Mouse (Mus musculus) stomach, embryonic 14.5 days (tissue): ENCODE measurements around the gene Cmtm4. TPM values are rescaled to one million over a fixed set of nuclear protein-coding genes. Genes with fewer than 3 reads are reported as not detected.
A peak's percentile ranks its signal among the peaks of the same experiment; 100 is the strongest.

Experiments used
- ATAC-seq: fragments of 200-750 bp; cut with Nextera tagmentation; 2 replicates; pipeline ENCODE4 v1.8.0; 2017; ENCODE audit warnings: low read depth, moderate TSS enrichment; ENCODE audit not compliant: insufficient number of reproducible peaks, insufficient read depth, low FRiP score
- H3K27ac ChIP-seq: fragments of 300-500 bp; sonication (generic); 2 replicates; pipeline ENCODE4 v1.5.1; 2014; ENCODE audit warnings: mild to moderate bottlenecking, low read length, moderate library complexity, mixed read lengths
- H3K27me3 ChIP-seq: fragments of 300-500 bp; sonication (generic); 2 replicates; pipeline ENCODE4 v1.6.1; 2014; ENCODE audit warnings: low read length, control low read depth, mixed read lengths; ENCODE audit not compliant: control insufficient read depth, insufficient read depth
- H3K36me3 ChIP-seq: fragments of 300-500 bp; sonication (generic); 2 replicates; pipeline ENCODE4 v1.6.1; 2014; ENCODE audit warnings: mild to moderate bottlenecking, control low read depth, low read length, moderate library complexity, mixed read lengths; ENCODE audit not compliant: control insufficient read depth, insufficient read depth
- H3K4me1 ChIP-seq: fragments of 300-500 bp; sonication (generic); 2 replicates; pipeline ENCODE4 v1.6.1; 2014; ENCODE audit warnings: low read length, control low read depth, mixed read lengths; ENCODE audit not compliant: control insufficient read depth, insufficient read depth
- H3K4me2 ChIP-seq: fragments of 300-500 bp; sonication (generic); replicated peaks from 2 replicates; pipeline ENCODE4 v1.6.1; 2014; ENCODE audit warnings: low read depth, low read length, control low read depth
- H3K4me3 ChIP-seq: fragments of 300-500 bp; sonication (generic); 2 replicates; pipeline ENCODE4 v1.5.1; 2014; ENCODE audit warnings: low read depth, low read length, control low read depth
- H3K9ac ChIP-seq: fragments of 300-500 bp; sonication (generic); replicated peaks from 2 replicates; pipeline ENCODE4 v1.6.1; 2014; ENCODE audit warnings: low read depth, mild to moderate bottlenecking, control low read depth, low read length, moderate library complexity, mixed read lengths
- H3K9me3 ChIP-seq: fragments of 300-500 bp; sonication (generic); 2 replicates; pipeline ENCODE4 v1.6.1; 2016; ENCODE audit warnings: low read depth, low read length, control low read depth; ENCODE audit not compliant: control insufficient read depth
- WGBS: fragments of 180-500 bp; shearing (Covaris S2); extraction: QIAGEN DNeasy Blood & Tissue Kit; methylation state at CpG from one replicate; pipeline ENCODE4 v1.1.7; 2014; 5-methylcytosine and 5-hydroxymethylcytosine counted together
- polyA plus RNA-seq: library from polyadenylated mRNA; unstranded; fragments of >200 nt; fragmentation: Nextera tagmentation; extraction: Ambion mirVana; gene quantifications from 2 replicates; pipeline ENCODE4 v1.2.1, GENCODE M21; 2014

Gene Cmtm4
- polyA plus RNA-seq, 1 experiment from 2014 or later, result 6.4 TPM

GRCm38 (mm10) chr8:104422313-104422712 lies 26.7 kb upstream of the Cmtm4 start:
- H3K27me3 ChIP-seq, result no peaks in the 10 kb centered on the region

GRCm38 (mm10) chr8:104416022-104416421 lies 20.4 kb upstream of the Cmtm4 start:
- Histone ChIP-seq H3K4me2 (no peak overlapping the region), H3K9me3 (no peaks in the 10 kb centered on the region), H3K9ac (no peak overlapping the region), H3K36me3 (peaks cover 30% of the 10 kb centered on the region), H3K27me3 (no peaks in the 10 kb centered on the region), H3K4me1 (peaks cover 8% of the 10 kb centered on the region; the same call in 1 of the 2 replicates), H3K27ac (no peak overlapping the region), H3K4me3 (no peak overlapping the region)
- WGBS, result 83% methylated on average over 6 of the region's 6 CpGs
- ATAC-seq, result no peak

More at GRCm38 (mm10) chr8:104422313-104422712, 26.7 kb upstream of the Cmtm4 start:
- no peaks in the 10 kb centered on the region for H3K9me3 ChIP-seq
- no peak for ATAC-seq
- no peaks in the 10 kb centered on the region for H3K4me1 ChIP-seq
- H3K36me3 ChIP-seq, result peaks cover 82% of the 10 kb centered on the region
- H3K4me2 ChIP-seq, result no peak overlapping the region
- WGBS, result 84% methylated on average over 6 of the region's 6 CpGs
- no peak overlapping the region for H3K9ac ChIP-seq
- H3K27ac ChIP-seq, result no peak overlapping the region
- no peak overlapping the region for H3K4me3 ChIP-seq

- H3K27ac ChIP-seq, result no peak overlapping the region; the same call in 1 of the 2 replicates
- no peak overlapping the region for H3K4me2 ChIP-seq
- H3K9ac ChIP-seq, result no peak overlapping the region
- ATAC-seq, result no peak
- no peaks in the 10 kb centered on the region for H3K9me3 ChIP-seq
- H3K36me3 ChIP-seq, result peaks cover 13% of the 10 kb centered on the region
- peaks cover 8% of the 10 kb centered on the region; the same call in 1 of the 2 replicates for H3K4me1 ChIP-seq
- WGBS, result 48% methylated on average over 3 of the region's 3 CpGs
- H3K4me3 ChIP-seq, result no peak overlapping the region
- H3K27me3 ChIP-seq, result no peaks in the 10 kb centered on the region
Measured at GRCm38 (mm10) chr8:104414204-104414603, 18.6 kb upstream of the Cmtm4 start.

- H3K27ac ChIP-seq, result peak overlapping the region; percentile 33; the same call in 1 of the 2 replicates
- no peaks in the 10 kb centered on the region for H3K27me3 ChIP-seq
- H3K4me3 ChIP-seq, result no peak overlapping the region
- H3K4me1 ChIP-seq, result peaks cover 8% of the 10 kb centered on the region; the same call in 1 of the 2 replicates
- WGBS, result 74% methylated on average over 4 of the region's 4 CpGs
- peaks cover 11% of the 10 kb centered on the region for H3K36me3 ChIP-seq
- H3K9ac ChIP-seq, result no peak overlapping the region
- H3K9me3 ChIP-seq, result no peaks in the 10 kb centered on the region
- no peak overlapping the region for H3K4me2 ChIP-seq
- no peak for ATAC-seq
Measured at GRCm38 (mm10) chr8:104413770-104414169, 18.2 kb upstream of the Cmtm4 start.

- no peak overlapping the region for H3K9ac ChIP-seq
- no peak overlapping the region for H3K4me2 ChIP-seq
Measured at GRCm38 (mm10) chr8:104412805-104413532, 17.4 kb upstream of the Cmtm4 start.

GRCm38 (mm10) chr8:104411972-104412371 lies 16.4 kb upstream of the Cmtm4 start:
- Histone ChIP-seq H3K27me3 (no peaks in the 10 kb centered on the region), H3K4me2 (no peak overlapping the region), H3K36me3 (no peaks in the 10 kb centered on the region; the same call in 1 of the 2 replicates), H3K9me3 (no peaks in the 10 kb centered on the region), H3K9ac (no peak overlapping the region), H3K27ac (no peak overlapping the region), H3K4me3 (no peak overlapping the region), H3K4me1 (peaks cover 8% of the 10 kb centered on the region; the same call in 1 of the 2 replicates)
- no peak for ATAC-seq
- 70% methylated on average over 3 of the region's 3 CpGs for WGBS

More at GRCm38 (mm10) chr8:104412805-104413532, 17.4 kb upstream of the Cmtm4 start:
- peaks cover 8% of the 10 kb centered on the region; the same call in 1 of the 2 replicates for H3K4me1 ChIP-seq
- no peak overlapping the region for H3K4me3 ChIP-seq
- H3K9me3 ChIP-seq, result no peaks in the 10 kb centered on the region
- WGBS, result 28% methylated on average over 7 of the region's 7 CpGs
- H3K27ac ChIP-seq, result peak overlapping the region; percentile 6; the same call in 1 of the 2 replicates
- no peaks in the 10 kb centered on the region for H3K27me3 ChIP-seq
- ATAC-seq, result no peak
- peaks cover 10% of the 10 kb centered on the region for H3K36me3 ChIP-seq

GRCm38 (mm10) chr8:104411468-104411867 lies 15.9 kb upstream of the Cmtm4 start:
- Histone ChIP-seq H3K4me2 (no peak overlapping the region), H3K27ac (no peak overlapping the region), H3K9ac (no peak overlapping the region), H3K9me3 (no peaks in the 10 kb centered on the region), H3K27me3 (no peaks in the 10 kb centered on the region), H3K4me3 (no peak overlapping the region), H3K4me1 (peaks cover 8% of the 10 kb centered on the region; the same call in 1 of the 2 replicates), H3K36me3 (no peaks in the 10 kb centered on the region)
- ATAC-seq, result no peak
- 85% methylated on average over 3 of the region's 3 CpGs for WGBS

- WGBS, result 73% methylated on average over 7 of the region's 7 CpGs
Measured at GRCm38 (mm10) chr8:104410628-104411273, 15.1 kb upstream of the Cmtm4 start.

More at GRCm38 (mm10) chr8:104410628-104411273, 15.1 kb upstream of the Cmtm4 start:
- H3K9me3 ChIP-seq, result no peaks in the 10 kb centered on the region
- H3K27me3 ChIP-seq, result no peaks in the 10 kb centered on the region
- ATAC-seq, result no peak
- H3K4me3 ChIP-seq, result no peak overlapping the region
- peaks cover 8% of the 10 kb centered on the region; the same call in 1 of the 2 replicates for H3K4me1 ChIP-seq
- H3K4me2 ChIP-seq, result no peak overlapping the region
- H3K9ac ChIP-seq, result no peak overlapping the region
- no peaks in the 10 kb centered on the region for H3K36me3 ChIP-seq
- no peak overlapping the region for H3K27ac ChIP-seq
